Mouse (Mus musculus) liver, embryonic 13.5 days (tissue): ENCODE data around the gene Rimbp3. TPM values are rescaled to one million over a fixed set of nuclear protein-coding genes. Genes with fewer than 3 reads are reported as not detected.
A peak's percentile ranks its signal among the peaks of the same experiment; 100 is the strongest.
"Not testable (repeated sequence)": the region's sequence is repeated elsewhere in the genome, so short reads cannot be mapped to it uniquely, and the experiment has no call there.

Source experiments
- ATAC-seq: fragments of 200-750 bp; cut with Nextera tagmentation; 2 replicates; pipeline ENCODE4 v1.8.0; 2017; ENCODE audit warnings: low read depth, mild to moderate bottlenecking, moderate number of reproducible peaks, moderate library complexity
- DNase-seq: peaks from one replicate; pipeline ENCODE4 v3.0.0; 2022
- H3K27ac ChIP-seq: fragments of 300-500 bp; sonication (generic); 2 replicates; pipeline ENCODE4 v1.5.1; 2015; ENCODE audit warnings: moderate library complexity, mild to moderate bottlenecking, inconsistent platforms
- H3K27me3 ChIP-seq: fragments of 300-500 bp; sonication (generic); 2 replicates; pipeline ENCODE4 v1.6.1; 2015; ENCODE audit warnings: mild to moderate bottlenecking, inconsistent platforms
- H3K36me3 ChIP-seq: fragments of 300-500 bp; sonication (generic); 2 replicates; pipeline ENCODE4 v1.6.1; 2015; ENCODE audit warnings: mild to moderate bottlenecking, inconsistent platforms
- H3K4me1 ChIP-seq: fragments of 300-500 bp; sonication (generic); replicated peaks from 2 replicates; pipeline ENCODE4 v1.6.1; 2015; ENCODE audit warnings: inconsistent platforms
- H3K4me2 ChIP-seq: fragments of 300-500 bp; sonication (generic); 2 replicates; pipeline ENCODE4 v1.6.1; 2015; ENCODE audit warnings: inconsistent platforms, mild to moderate bottlenecking, moderate library complexity
- H3K4me3 ChIP-seq: fragments of 300-500 bp; sonication (generic); replicated peaks from 2 replicates; pipeline ENCODE4 v1.5.1; 2015; ENCODE audit warnings: mild to moderate bottlenecking, inconsistent platforms
- H3K9ac ChIP-seq: fragments of 300-500 bp; sonication (generic); 2 replicates; pipeline ENCODE4 v1.6.1; 2015; ENCODE audit warnings: mild to moderate bottlenecking, inconsistent platforms
- H3K9me3 ChIP-seq: fragments of 300-500 bp; sonication (generic); replicated peaks from 2 replicates; pipeline ENCODE4 v1.6.1; 2016; ENCODE audit warnings: inconsistent platforms
- WGBS: fragments of 180-500 bp; shearing (Covaris S2); methylation state at CpG from one replicate; pipeline ENCODE4 v1.1.7; 2015; ENCODE audit not compliant: insufficient replicate concordance; 5-methylcytosine and 5-hydroxymethylcytosine counted together
- polyA plus RNA-seq: library from polyadenylated mRNA; unstranded; fragments of >200 nt; fragmentation: Nextera tagmentation; extraction: Ambion mirVana; gene quantifications from 2 replicates; pipeline ENCODE4 v1.2.1, GENCODE M21; 2015

Rimbp3 gene
- 0.12 and 0.14 TPM in 2 replicates for polyA plus RNA-seq

DNA sequence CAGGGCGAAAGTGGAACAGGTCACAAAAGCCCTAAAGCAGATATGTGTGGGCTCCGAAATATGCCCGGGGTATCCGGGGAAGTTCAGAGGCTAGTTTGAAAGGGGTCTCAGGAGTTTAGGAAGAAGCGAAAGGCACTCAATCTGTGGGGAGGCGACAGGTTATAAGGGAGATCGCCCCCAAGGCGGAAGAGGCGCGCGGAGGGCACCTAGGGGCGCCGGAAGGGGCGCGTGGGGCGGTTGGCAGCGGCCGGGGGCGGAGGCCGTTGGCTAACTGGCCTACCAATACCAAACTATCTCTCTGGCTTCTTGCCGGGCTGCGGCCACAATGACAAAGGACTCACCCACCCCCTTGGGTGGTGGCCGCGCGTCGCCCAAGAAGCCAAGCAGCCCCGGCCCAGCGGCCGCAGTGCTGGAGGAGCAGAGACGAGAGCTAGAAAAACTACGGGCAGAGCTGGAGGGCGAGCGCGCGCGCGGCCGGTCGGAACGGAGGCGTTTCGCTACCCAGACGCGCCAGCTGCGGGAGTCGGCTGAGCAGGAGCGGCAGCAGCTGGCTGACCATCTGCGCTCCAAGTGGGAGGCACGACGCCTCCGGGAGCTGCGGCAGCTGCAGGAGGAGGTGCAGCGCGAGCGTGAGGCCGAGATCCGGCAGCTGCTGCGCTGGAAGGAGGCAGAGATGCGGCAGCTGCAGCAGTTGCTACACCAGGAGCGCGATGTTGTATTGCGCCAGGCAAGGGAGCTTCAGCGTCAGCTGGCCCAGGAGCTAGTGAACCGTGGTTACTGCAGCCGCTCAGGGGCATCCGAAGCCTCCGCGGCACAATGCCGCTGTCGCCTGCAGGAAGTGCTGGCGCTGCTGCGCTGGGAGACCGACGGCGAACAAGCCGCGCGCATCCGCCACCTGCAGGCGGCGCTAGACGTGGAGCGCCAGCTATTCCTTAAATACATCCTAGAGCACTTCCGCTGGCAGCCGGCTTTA is at the start of gene Rimbp3:
Gene Rimbp3, plus strand, starts transcription at position 215 of the 973 bp plus-strand sequence.
- Histone ChIP-seq H3K9ac (peak within 1 kb of the TSS; percentile 73), H3K36me3 (no peaks in the 10 kb centered on the region), H3K9me3 (no peaks in the 10 kb centered on the region), H3K4me1 (peaks cover 26% of the 10 kb centered on the region), H3K4me3 (peak within 1 kb of the TSS; percentile 71), H3K4me2 (peak within 1 kb of the TSS; percentile 99), H3K27ac (no peak within 1 kb of the TSS; the same call in 1 of the 2 replicates), H3K27me3 (peaks cover 54% of the 10 kb centered on the region)
- WGBS: 1% methylated on average over 85 of the region's 85 CpGs
- DNase-seq: peak; percentile 74
- ATAC-seq: peak; percentile 67

GRCm38 (mm10) chr16:17165478-17165877 is 42.9 kb upstream of the Rimbp3 start:
- H3K9ac ChIP-seq, H3K9me3 ChIP-seq, H3K4me2 ChIP-seq, DNase-seq, H3K27me3 ChIP-seq, ATAC-seq, H3K4me1 ChIP-seq, H3K4me3 ChIP-seq, H3K27ac ChIP-seq: not testable (repeated sequence)
- peaks cover 64% of the 10 kb centered on the region for H3K36me3 ChIP-seq
- 78% methylated on average over 1 of the region's 1 CpGs for WGBS

DNA sequence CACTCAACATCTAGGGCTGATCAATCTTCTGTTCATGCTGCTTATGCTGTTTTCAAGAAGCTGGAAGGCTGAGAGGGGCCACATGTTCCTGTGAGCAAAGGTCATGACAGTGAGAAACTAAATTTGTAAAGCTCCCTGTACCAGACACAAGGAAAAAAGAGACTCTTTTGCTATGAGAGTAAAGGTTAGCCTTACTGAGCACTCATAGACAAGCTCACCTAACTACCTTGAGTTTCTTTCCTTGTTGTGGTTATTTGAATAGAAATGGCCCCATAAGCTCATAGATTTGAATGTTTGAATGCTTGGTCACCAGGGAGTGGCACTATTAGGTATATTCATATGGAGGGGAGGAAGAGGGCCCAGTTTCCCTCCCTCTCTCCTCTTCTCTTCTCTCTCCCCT is 41.2 kb upstream of the Rimbp3 start:
- peaks cover 75% of the 10 kb centered on the region for H3K36me3 ChIP-seq
- DNase-seq (no peak), ATAC-seq (no peak)
- no peaks in the 10 kb centered on the region for H3K27me3 ChIP-seq
- no peak overlapping the region for H3K9ac ChIP-seq
- H3K4me3 ChIP-seq: no peak overlapping the region
- H3K27ac ChIP-seq: no peak overlapping the region
- no peaks in the 10 kb centered on the region for H3K9me3 ChIP-seq
- no peak overlapping the region for H3K4me2 ChIP-seq
- H3K4me1 ChIP-seq: no peaks in the 10 kb centered on the region

- Histone ChIP-seq H3K9ac (no peak overlapping the region), H3K4me2 (no peak overlapping the region), H3K9me3 (no peaks in the 10 kb centered on the region), H3K27ac (no peak overlapping the region), H3K27me3 (no peaks in the 10 kb centered on the region), H3K4me1 (no peaks in the 10 kb centered on the region), H3K36me3 (peaks cover 77% of the 10 kb centered on the region), H3K4me3 (no peak overlapping the region)
- 76% methylated on average over 5 of the region's 5 CpGs for WGBS
- no peak for ATAC-seq
- DNase-seq: no peak
Measured at GRCm38 (mm10) chr16:17168049-17168448, 40.4 kb upstream of the Rimbp3 start.

DNA sequence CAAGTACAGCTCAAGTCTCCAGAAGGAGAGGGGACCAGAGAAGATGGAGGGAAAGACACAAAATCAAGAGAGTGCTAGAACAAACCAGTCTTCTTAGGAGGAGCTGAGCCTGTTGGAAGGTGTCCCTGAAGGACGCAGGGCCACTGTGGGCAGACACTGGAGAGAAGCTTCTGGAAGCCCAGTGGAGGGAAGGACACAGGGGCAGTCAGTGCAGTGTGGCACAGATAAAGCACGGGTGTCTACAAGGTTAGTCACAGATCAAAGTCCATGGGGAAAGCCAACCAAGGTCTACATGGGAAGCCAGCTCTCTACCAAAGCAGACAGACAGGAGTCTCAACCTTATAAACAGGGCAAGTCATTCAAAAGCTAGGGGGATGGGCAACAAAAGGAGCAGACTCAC is 32.6 kb upstream of the Rimbp3 start:
- no peak for DNase-seq
- Histone ChIP-seq H3K4me2 (no peak overlapping the region), H3K4me3 (no peak overlapping the region), H3K36me3 (peaks cover 64% of the 10 kb centered on the region), H3K27ac (no peak overlapping the region), H3K9me3 (no peaks in the 10 kb centered on the region), H3K27me3 (no peaks in the 10 kb centered on the region), H3K4me1 (peaks cover 14% of the 10 kb centered on the region), H3K9ac (no peak overlapping the region)
- 67% methylated on average over 2 of the region's 2 CpGs for WGBS
- no peak for ATAC-seq

DNA sequence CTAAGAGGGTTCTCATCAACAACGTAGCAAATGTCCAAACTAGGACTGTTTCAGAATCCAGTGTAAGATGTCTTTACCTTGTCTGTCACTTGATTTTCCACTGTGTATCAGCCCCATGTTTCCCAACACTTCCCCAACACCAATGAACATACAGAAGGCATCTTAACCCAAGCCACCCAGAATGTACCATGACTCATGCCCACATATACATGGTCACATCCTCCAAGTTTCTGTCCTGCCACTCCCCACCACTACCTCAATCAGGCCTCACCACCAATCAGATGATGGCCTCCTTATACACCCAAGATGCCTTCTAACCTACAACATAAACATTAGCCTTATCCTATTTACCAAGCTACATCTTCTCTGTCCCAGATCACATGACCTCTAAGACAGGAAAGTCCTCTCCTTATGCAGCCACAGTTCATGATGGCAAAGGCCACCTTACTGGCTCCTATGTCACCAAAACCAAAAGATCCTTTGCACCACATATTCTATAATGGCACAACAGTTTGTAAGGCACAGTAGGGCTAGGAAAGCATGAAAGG is 30.7 kb upstream of the Rimbp3 start:
- H3K27ac ChIP-seq: no peak overlapping the region
- ATAC-seq: no peak
- no peak overlapping the region for H3K4me3 ChIP-seq

GRCm38 (mm10) chr16:17179706-17180105 is 28.7 kb upstream of the Rimbp3 start:
- H3K4me2 ChIP-seq: no peak overlapping the region
- 65% methylated on average over 3 of the region's 3 CpGs for WGBS
- peaks cover 35% of the 10 kb centered on the region for H3K4me1 ChIP-seq
- H3K9ac ChIP-seq: no peak overlapping the region
- H3K36me3 ChIP-seq: peaks cover 33% of the 10 kb centered on the region
- no peak overlapping the region for H3K4me3 ChIP-seq
- no peaks in the 10 kb centered on the region for H3K9me3 ChIP-seq
- ATAC-seq (no peak), DNase-seq (no peak)
- H3K27me3 ChIP-seq: no peaks in the 10 kb centered on the region
- no peak overlapping the region for H3K27ac ChIP-seq

More for the DNA sequence above, 30.7 kb upstream of the Rimbp3 start:
- Histone ChIP-seq H3K9me3 (no peaks in the 10 kb centered on the region), H3K36me3 (peaks cover 47% of the 10 kb centered on the region), H3K4me1 (peaks cover 27% of the 10 kb centered on the region), H3K4me2 (no peak overlapping the region), H3K27me3 (no peaks in the 10 kb centered on the region), H3K9ac (no peak overlapping the region)
- DNase-seq: no peak
- WGBS: 85% methylated on average over 1 of the region's 1 CpGs

- peaks cover 40% of the 10 kb centered on the region for H3K4me1 ChIP-seq
- H3K9ac ChIP-seq: no peak overlapping the region
- ATAC-seq: no peak
- no peaks in the 10 kb centered on the region for H3K27me3 ChIP-seq
- H3K4me2 ChIP-seq: no peak overlapping the region
- H3K9me3 ChIP-seq: no peaks in the 10 kb centered on the region
- WGBS: 56% methylated on average over 4 of the region's 4 CpGs
- peak overlapping the region; percentile 30 for H3K27ac ChIP-seq
- no peak for DNase-seq
- H3K36me3 ChIP-seq: peaks cover 35% of the 10 kb centered on the region
- H3K4me3 ChIP-seq: no peak overlapping the region
Measured at GRCm38 (mm10) chr16:17181382-17181781, 27.0 kb upstream of the Rimbp3 start.

- H3K4me2 ChIP-seq: no peak overlapping the region
- H3K27ac ChIP-seq: no peak overlapping the region
- H3K36me3 ChIP-seq: peaks cover 36% of the 10 kb centered on the region
- DNase-seq: no peak
- no peak overlapping the region for H3K9ac ChIP-seq
- no peak overlapping the region for H3K4me3 ChIP-seq
- 55% methylated on average over 2 of the region's 2 CpGs for WGBS
- H3K9me3 ChIP-seq: no peaks in the 10 kb centered on the region
- H3K4me1 ChIP-seq: peaks cover 35% of the 10 kb centered on the region
- ATAC-seq: 0 out of 2 replicates have a peak, but pooled peaks have one; percentile 21
- no peaks in the 10 kb centered on the region for H3K27me3 ChIP-seq
Measured at GRCm38 (mm10) chr16:17182136-17182535, 26.3 kb upstream of the Rimbp3 start.

DNA sequence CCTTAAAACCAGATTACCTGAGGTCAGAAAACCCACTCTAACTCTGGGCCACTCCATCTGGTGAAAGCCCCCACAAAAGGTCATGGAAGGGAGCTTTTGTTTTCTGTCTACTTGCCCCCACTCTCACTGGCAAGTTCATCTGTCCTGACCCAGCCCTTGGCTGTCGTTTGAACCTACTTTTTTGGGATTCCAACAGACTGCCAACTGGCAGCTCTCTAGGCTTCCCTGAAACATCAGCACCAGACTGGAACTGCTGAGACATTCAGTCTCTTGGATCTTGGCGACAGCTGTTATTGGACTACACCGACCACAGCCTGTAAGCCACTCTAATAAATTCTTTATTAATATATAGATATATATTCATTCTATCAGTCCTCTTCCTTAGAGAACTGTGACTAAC is 25.4 kb upstream of the Rimbp3 start:
- Histone ChIP-seq H3K4me3 (no peak overlapping the region), H3K27me3 (no peaks in the 10 kb centered on the region), H3K9me3 (no peaks in the 10 kb centered on the region), H3K9ac (no peak overlapping the region), H3K36me3 (peaks cover 36% of the 10 kb centered on the region), H3K4me1 (peaks cover 27% of the 10 kb centered on the region), H3K4me2 (no peak overlapping the region), H3K27ac (no peak overlapping the region)
- DNase-seq: no peak
- 69% methylated on average over 3 of the region's 3 CpGs for WGBS
- no peak for ATAC-seq

GRCm38 (mm10) chr16:17185475-17185874 is 22.9 kb upstream of the Rimbp3 start:
- DNase-seq: no peak
- H3K9ac ChIP-seq: no peak overlapping the region

More at GRCm38 (mm10) chr16:17185475-17185874, 22.9 kb upstream of the Rimbp3 start:
- ATAC-seq: no peak
- Histone ChIP-seq H3K4me2 (no peak overlapping the region), H3K27ac (no peak overlapping the region), H3K27me3 (no peaks in the 10 kb centered on the region), H3K9me3 (no peaks in the 10 kb centered on the region), H3K36me3 (peaks cover 36% of the 10 kb centered on the region), H3K4me3 (no peak overlapping the region), H3K4me1 (peaks cover 30% of the 10 kb centered on the region)
